Mouse (Mus musculus): Measurements from ENCODE around the gene Klhl31.

The Klhl31 gene

GRCm38 (mm10) chr9:77703476-77703875, 67.2 kb downstream of the Klhl31 start:
- no peak for DNase-seq (ENCODE audit: low read depth, low spot score)

DNA sequence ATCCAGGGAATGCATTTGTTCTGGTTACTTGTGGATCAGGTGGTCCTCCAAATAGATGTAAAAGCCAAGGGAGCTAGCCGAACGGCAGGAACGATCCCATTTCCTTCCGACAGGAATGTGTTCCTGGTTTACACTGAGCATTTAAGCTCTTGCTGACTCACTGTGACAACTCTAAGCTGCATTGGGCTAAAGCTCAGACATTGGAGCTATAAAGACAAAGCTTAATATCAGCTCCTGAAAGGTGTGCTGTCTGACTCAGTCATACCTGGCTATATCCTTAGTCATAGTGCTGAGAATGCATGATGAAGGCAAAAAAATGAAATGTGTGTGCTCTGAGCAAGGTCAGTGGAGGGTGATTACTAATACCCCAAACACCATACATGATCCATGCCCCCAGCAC, 67.8 kb downstream of the Klhl31 start:
- DNase-seq (ENCODE audit: low read depth, low spot score), result no peak

DNA sequence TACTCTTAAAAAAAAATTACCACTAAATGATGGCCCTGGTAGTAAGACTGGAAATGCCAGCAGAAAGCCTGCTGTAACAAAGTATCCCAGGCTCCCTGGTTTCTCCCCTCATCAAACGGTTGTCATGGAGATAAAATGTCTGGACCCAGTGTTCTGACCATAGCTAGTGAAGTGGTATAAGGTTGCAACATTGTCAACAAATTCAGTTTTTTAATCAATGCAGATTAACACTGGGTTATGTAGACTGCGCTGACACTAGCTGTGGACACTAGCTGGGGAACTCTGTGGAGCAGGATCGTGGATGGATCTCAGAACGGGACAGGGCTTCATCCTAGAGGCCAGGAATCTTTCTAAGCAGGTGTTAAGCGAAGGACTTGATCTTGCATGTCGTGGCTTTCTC, 70.2 kb downstream of the Klhl31 start:
- no peak for DNase-seq (ENCODE audit: low read depth, low spot score)

DNA sequence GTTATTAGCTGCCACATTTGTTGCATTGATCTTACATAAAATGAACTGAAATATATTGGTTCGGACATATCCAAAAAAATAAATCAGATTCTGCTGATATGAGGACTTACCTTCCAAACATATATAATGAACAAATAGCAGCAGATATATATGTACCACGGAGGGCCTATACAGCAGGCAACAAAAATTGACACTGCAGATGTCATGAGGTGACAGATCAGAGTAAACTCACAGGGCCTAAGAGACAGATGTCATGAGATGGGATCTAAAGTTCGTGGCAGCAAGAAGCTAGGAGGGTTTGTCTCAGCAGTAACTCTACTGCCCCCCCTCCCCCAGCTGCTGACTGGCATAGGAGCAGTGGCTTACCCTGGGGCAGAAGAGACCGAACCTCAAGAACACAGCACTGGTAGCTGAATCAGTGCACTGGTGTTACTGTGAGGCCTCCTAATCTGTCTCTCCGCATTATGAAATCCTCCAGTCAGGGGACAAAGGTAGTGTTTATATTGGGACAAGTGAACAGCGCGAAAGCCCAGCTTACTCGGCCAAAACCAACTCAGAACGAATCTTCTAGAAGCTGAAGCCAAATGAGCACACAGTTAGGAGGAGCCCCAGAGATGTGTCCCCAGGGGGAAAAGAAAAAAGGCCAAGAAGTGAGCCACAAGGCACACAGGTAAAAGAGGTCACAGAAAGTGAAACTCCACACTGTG, 71.3 kb downstream of the Klhl31 start:
- DNase-seq (ENCODE audit: low read depth, low spot score), result no peak

DNA sequence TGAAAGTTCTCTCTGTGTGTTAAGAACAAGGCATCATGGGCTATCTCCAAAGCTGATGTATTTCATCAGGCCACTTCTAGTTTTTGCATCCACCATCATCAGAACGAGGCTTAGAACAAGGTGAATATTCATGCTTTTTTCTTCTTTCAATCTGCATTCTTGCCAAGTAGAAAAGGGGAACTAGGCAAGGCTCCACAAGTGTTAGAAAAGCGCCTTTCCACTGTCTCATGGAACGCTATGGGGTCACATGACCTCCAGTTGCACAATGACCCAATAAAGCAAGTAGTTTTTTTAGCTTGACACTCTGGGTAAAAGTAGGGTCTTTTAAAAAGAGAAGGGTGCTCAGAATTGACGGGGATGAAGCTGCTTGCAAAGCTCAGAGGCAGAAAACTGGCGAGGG, 72.7 kb downstream of the Klhl31 start:
- DNase-seq (ENCODE audit: low read depth, low spot score), result no peak

All from CD4-positive helper T cell, adult 2 months (primary cell).